Mouse (Mus musculus) lung, postnatal 0 days (tissue): ENCODE data around the gene Atp1a4.

Source experiments
- CTCF ChIP-seq: IDR thresholded peaks from 2 replicates; pipeline ENCODE4 v1.5.1; 2016; ENCODE audit warnings: antibody characterized with exemption, mild to moderate bottlenecking
- EP300 ChIP-seq: IDR thresholded peaks from 2 replicates; pipeline ENCODE4 v1.6.1; 2016; ENCODE audit warnings: antibody characterized with exemption, mild to moderate bottlenecking, control low read depth

DNA sequence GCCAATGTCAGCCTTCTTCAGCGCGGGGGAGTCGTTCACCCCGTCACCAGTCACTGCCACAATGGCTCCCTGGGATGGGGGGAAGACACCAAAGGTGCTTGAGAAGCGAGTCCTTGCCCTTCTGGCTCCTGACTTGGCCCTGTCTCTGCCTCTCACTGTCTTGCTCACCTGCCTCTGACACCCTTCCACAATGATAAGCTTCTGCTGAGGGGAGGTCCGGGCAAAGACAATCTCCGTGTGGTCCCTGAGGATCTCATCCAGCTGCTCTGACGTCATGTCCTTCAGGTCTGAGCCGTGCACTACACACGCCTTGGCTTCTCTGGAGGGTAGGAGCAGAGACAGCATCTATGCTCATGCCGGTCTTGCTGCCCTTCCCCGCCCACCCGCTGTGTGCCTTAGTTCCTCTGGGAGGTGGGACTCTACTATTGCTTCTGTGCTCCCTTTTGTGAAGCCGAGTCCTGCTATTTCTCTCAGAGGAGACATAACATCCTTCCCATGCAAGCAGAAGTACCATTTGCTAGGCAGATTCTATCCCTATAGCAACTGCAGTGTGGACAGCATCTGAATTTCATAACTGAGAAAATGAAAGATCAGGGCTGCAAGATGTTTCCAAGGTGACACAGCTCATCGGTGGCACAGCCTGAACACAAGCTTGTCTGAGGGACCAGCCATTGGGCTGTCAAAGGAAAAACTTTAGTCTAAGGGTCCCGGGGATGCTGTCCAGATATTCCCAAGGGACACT lies 21.7 kb upstream of the Atp1a4 start:
- TF ChIP-seq CTCF: no peak
- TF ChIP-seq EP300: no peak
